Mouse (Mus musculus): ENCODE results near the gene Ube2n. TPM values are rescaled to one million over a fixed set of nuclear protein-coding genes. Genes with fewer than 3 reads are reported as not detected.
"Not testable (repeated sequence)": the region's sequence is repeated elsewhere in the genome, so short reads cannot be mapped to it uniquely, and the experiment has no call there.

The Ube2n gene
- polyA plus RNA-seq, 1 experiment, result 301 TPM

- Histone ChIP-seq H3K27ac (ENCODE audit: insufficient read depth, low read length) (peak overlapping the region; percentile 80), H3K27me3 (ENCODE audit: control insufficient read depth, insufficient read depth, low read length, poor library complexity, severe bottlenecking) (no peaks in the 10 kb centered on the region), H3K4me3 (ENCODE audit: low read depth, low read length) (no peak overlapping the region), H3K9ac (ENCODE audit: low read depth, poor library complexity, severe bottlenecking) (no peak overlapping the region), H3K9me3 (replicated peaks; ENCODE audit: control insufficient read depth, insufficient read depth, low read length, poor library complexity, severe bottlenecking) (no peaks in the 10 kb centered on the region), H3K36me3 (ENCODE audit: control insufficient read depth, insufficient read depth, low read length, poor library complexity, severe bottlenecking) (peaks cover 64% of the 10 kb centered on the region), H3K4me1 (ENCODE audit: control insufficient read depth, insufficient read depth, low read length) (no peaks in the 10 kb centered on the region)
- TF ChIP-seq POLR2A (IDR thresholded peaks at IDR 0.05; ENCODE audit: insufficient read depth, low read length), result no peak
- no peak for TF ChIP-seq CTCF (IDR thresholded peaks at IDR 0.05; ENCODE audit: low read depth, low read length)
- TF ChIP-seq EP300 (IDR thresholded peaks at IDR 0.05; ENCODE audit: insufficient read depth, low read depth, low read length), result no peak
These were observed 31.2 kb downstream of the Ube2n start for GRCm38 (mm10) chr10:95546178-95546577.

DNA sequence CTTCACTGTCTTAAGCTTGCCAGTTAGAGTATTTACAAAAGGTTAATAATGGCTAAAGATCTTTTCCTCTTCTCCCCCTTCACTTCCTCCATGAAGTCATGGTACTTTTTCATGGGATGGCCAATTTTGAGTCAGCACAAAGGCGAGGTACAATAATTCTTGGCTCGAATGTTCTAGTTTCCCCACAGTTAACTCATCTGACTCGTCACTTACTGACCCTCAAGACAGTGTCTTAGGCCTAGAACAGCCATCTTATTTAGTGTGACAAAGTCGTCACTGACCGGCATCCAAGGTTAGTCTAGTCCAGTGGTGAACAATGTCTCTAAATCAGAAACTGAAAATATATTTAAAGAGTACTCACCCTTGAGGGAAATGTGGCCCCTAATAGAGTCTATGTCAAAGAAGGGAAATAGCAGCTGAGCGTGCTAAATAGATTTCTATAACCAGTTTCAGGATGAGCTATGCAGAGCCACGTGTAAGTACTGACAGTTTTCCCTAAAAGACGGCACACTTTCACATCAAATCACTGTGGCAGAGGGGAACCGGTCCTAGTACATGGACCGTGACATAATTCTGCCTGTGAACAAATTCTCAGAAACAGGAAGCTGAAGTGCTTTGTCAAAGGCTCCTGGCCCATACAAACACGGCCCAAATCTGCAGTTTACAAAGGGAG lies 33.3 kb downstream of the Ube2n start:
- Histone ChIP-seq H3K36me3 (ENCODE audit: control insufficient read depth, insufficient read depth, low read length, poor library complexity, severe bottlenecking) (peaks cover 67% of the 10 kb centered on the region), H3K27me3 (ENCODE audit: control insufficient read depth, insufficient read depth, low read length, poor library complexity, severe bottlenecking) (no peaks in the 10 kb centered on the region), H3K9me3 (replicated peaks; ENCODE audit: control insufficient read depth, insufficient read depth, low read length, poor library complexity, severe bottlenecking) (no peaks in the 10 kb centered on the region), H3K9ac (ENCODE audit: low read depth, poor library complexity, severe bottlenecking) (no peak overlapping the region), H3K27ac (ENCODE audit: insufficient read depth, low read length) (no peak overlapping the region), H3K4me1 (ENCODE audit: control insufficient read depth, insufficient read depth, low read length) (no peaks in the 10 kb centered on the region), H3K4me3 (ENCODE audit: low read depth, low read length) (no peak overlapping the region)
- TF ChIP-seq CTCF (IDR thresholded peaks at IDR 0.05; ENCODE audit: low read depth, low read length), result no peak
- no peak for TF ChIP-seq POLR2A (IDR thresholded peaks at IDR 0.05; ENCODE audit: insufficient read depth, low read length)
- TF ChIP-seq EP300 (IDR thresholded peaks at IDR 0.05; ENCODE audit: insufficient read depth, low read depth, low read length), result no peak

GRCm38 (mm10) chr10:95549080-95549479 lies 34.1 kb downstream of the Ube2n start:
- H3K4me1 ChIP-seq (ENCODE audit: control insufficient read depth, insufficient read depth, low read length); H3K27ac ChIP-seq (ENCODE audit: insufficient read depth, low read length); H3K9ac ChIP-seq (ENCODE audit: low read depth, poor library complexity, severe bottlenecking); H3K4me3 ChIP-seq (ENCODE audit: low read depth, low read length); H3K9me3 ChIP-seq (replicated peaks; ENCODE audit: control insufficient read depth, insufficient read depth, low read length, poor library complexity, severe bottlenecking); H3K27me3 ChIP-seq (ENCODE audit: control insufficient read depth, insufficient read depth, low read length, poor library complexity, severe bottlenecking): not testable (repeated sequence)
- peaks cover 63% of the 10 kb centered on the region for H3K36me3 ChIP-seq (ENCODE audit: control insufficient read depth, insufficient read depth, low read length, poor library complexity, severe bottlenecking)

GRCm38 (mm10) chr10:95550506-95550905 lies 35.6 kb downstream of the Ube2n start:
- Histone ChIP-seq H3K27ac (ENCODE audit: insufficient read depth, low read length) (no peak overlapping the region), H3K9ac (ENCODE audit: low read depth, poor library complexity, severe bottlenecking) (no peak overlapping the region), H3K4me3 (ENCODE audit: low read depth, low read length) (no peak overlapping the region), H3K9me3 (replicated peaks; ENCODE audit: control insufficient read depth, insufficient read depth, low read length, poor library complexity, severe bottlenecking) (no peaks in the 10 kb centered on the region), H3K4me1 (ENCODE audit: control insufficient read depth, insufficient read depth, low read length) (no peaks in the 10 kb centered on the region), H3K27me3 (ENCODE audit: control insufficient read depth, insufficient read depth, low read length, poor library complexity, severe bottlenecking) (no peaks in the 10 kb centered on the region), H3K36me3 (ENCODE audit: control insufficient read depth, insufficient read depth, low read length, poor library complexity, severe bottlenecking) (peaks cover 57% of the 10 kb centered on the region)
- TF ChIP-seq POLR2A (IDR thresholded peaks at IDR 0.05; ENCODE audit: insufficient read depth, low read length), result no peak
- TF ChIP-seq EP300 (IDR thresholded peaks at IDR 0.05; ENCODE audit: insufficient read depth, low read depth, low read length), result no peak
- TF ChIP-seq CTCF (IDR thresholded peaks at IDR 0.05; ENCODE audit: low read depth, low read length), result no peak

- H3K9me3 ChIP-seq (replicated peaks; ENCODE audit: control insufficient read depth, insufficient read depth, low read length, poor library complexity, severe bottlenecking), result no peaks in the 10 kb centered on the region
- H3K9ac ChIP-seq (ENCODE audit: low read depth, poor library complexity, severe bottlenecking), result no peak overlapping the region
- H3K27ac ChIP-seq (ENCODE audit: insufficient read depth, low read length), result no peak overlapping the region
- H3K36me3 ChIP-seq (ENCODE audit: control insufficient read depth, insufficient read depth, low read length, poor library complexity, severe bottlenecking), result peaks cover 51% of the 10 kb centered on the region
- H3K27me3 ChIP-seq (ENCODE audit: control insufficient read depth, insufficient read depth, low read length, poor library complexity, severe bottlenecking), result no peaks in the 10 kb centered on the region
- TF ChIP-seq CTCF (IDR thresholded peaks at IDR 0.05; ENCODE audit: low read depth, low read length) (no peak), EP300 (IDR thresholded peaks at IDR 0.05; ENCODE audit: insufficient read depth, low read depth, low read length) (no peak), POLR2A (IDR thresholded peaks at IDR 0.05; ENCODE audit: insufficient read depth, low read length) (no peak)
- no peak overlapping the region for H3K4me3 ChIP-seq (ENCODE audit: low read depth, low read length)
- no peaks in the 10 kb centered on the region for H3K4me1 ChIP-seq (ENCODE audit: control insufficient read depth, insufficient read depth, low read length)
These were observed 36.8 kb downstream of the Ube2n start for GRCm38 (mm10) chr10:95551752-95552151.

GRCm38 (mm10) chr10:95552326-95552725 lies 37.4 kb downstream of the Ube2n start:
- no peak overlapping the region for H3K27ac ChIP-seq (ENCODE audit: insufficient read depth, low read length)
- no peaks in the 10 kb centered on the region for H3K27me3 ChIP-seq (ENCODE audit: control insufficient read depth, insufficient read depth, low read length, poor library complexity, severe bottlenecking)
- peaks cover 46% of the 10 kb centered on the region for H3K36me3 ChIP-seq (ENCODE audit: control insufficient read depth, insufficient read depth, low read length, poor library complexity, severe bottlenecking)
- H3K4me1 ChIP-seq (ENCODE audit: control insufficient read depth, insufficient read depth, low read length), result no peaks in the 10 kb centered on the region
- H3K9ac ChIP-seq (ENCODE audit: low read depth, poor library complexity, severe bottlenecking), result no peak overlapping the region
- H3K4me3 ChIP-seq (ENCODE audit: low read depth, low read length), result no peak overlapping the region
- H3K9me3 ChIP-seq (replicated peaks; ENCODE audit: control insufficient read depth, insufficient read depth, low read length, poor library complexity, severe bottlenecking), result no peaks in the 10 kb centered on the region
- TF ChIP-seq CTCF (IDR thresholded peaks at IDR 0.05; ENCODE audit: low read depth, low read length), result no peak
- TF ChIP-seq EP300 (IDR thresholded peaks at IDR 0.05; ENCODE audit: insufficient read depth, low read depth, low read length), result no peak
- no peak for TF ChIP-seq POLR2A (IDR thresholded peaks at IDR 0.05; ENCODE audit: insufficient read depth, low read length)

All from ES-Bruce4 (cell line).